Mouse (Mus musculus) v-Abl transformed pro-B cells (cell line): ENCODE measurements around the gene Ptprm.

Source experiments
- in situ Hi-C, 2 experiments: fragments of 400-800 bp; cut with MboI; formaldehyde crosslinking; loops; one replicate each; pipeline ENCODE4 v1.15.1; 2025; ENCODE audit not compliant: unreplicated experiment in 2 of 2

Ptprm gene

DNA sequence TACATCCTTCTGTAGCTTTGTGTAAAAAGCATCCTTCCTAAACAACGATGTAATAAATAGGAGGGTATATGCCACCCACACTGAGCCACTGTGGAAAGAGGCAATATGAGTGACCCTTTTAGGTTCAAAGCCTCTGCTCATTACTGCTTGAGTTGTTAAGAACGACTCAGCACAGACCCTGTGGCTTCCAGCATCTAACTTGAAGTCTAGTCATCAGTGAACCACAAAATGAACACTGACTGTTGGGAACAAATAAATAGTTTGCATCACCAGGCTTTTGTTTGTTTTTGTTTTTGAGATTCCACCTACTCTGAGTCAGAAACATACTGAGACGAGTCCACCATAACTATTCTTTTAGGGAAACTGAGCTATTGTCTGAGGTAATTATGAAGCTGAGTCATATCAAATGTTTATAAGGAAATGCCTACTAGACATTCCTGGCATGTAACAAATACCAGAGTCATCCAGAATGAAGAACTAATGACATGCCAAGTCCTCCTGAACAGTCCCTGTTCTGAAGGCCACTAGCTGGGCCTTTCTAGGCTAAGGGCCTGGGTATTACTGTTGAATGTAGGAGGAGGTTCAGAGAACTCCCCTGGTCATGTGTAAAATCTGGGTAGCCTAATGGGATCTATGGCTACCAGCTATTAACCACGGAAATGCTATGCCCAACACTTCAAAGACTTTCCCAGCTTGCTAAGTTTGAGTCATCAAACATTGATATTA is 603.6 kb downstream of the Ptprm start:
- in situ Hi-C loops: no loop called here

DNA sequence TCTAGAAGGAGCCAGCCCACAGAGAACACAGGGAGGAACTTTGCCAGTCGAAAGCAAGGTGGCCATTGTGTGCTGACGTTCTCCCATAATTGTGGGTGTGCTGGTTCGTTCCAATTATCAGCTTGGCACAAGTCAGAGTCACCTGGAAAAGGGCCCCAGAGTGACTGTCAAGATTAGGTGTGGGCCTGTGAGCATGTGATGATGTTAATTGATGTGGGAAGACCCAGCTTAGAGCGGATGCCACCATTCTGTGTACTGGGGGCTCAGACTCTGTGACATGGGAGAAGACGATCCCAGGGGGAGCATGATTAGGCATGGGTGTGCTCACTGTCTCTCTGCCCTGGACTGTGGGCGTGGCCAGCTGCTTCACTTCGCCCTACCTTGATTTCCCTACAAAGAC is 604.3 kb downstream of the Ptprm start:
- in situ Hi-C loops: no loop called here

DNA sequence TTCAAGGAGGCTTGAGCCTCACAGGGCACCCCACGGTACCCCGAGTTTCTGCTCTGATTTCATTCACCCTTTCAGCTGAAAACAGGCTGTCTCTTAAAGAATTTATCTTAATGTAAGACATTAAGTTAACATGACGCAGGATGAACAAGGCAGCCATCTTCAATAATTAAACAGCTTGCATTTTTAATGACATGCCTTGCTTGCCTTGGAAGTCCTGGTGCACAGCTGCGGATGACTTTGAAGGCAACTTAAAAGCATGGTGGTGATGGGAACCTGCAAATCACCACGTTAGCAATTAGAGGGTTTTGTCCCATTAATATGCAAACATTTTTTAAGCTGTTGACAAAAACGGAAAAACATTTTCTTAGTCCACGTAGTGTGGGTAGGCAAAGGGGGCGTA is 607.8 kb downstream of the Ptprm start:
- in situ Hi-C loops: no loop called here

DNA sequence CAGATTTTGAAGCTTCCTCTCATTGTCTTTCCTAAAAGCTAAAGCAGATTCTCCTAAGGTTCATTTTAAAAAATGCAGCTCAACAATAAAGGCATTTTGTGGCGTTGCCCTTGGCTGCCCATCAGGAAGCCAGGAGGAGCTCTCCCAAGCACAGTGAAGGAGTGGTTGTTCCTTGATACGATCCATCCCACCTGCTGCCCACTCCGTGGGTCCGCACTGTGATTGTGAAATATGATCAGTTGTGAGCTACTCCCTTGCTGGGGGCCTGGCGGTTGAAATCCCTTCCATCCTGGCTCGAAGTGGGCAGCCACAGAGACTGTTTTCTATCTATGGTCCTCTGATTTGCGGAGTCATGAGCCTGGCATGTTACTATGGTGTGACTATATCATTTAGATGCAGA is 610.9 kb downstream of the Ptprm start:
- in situ Hi-C loops: no loop called here

DNA sequence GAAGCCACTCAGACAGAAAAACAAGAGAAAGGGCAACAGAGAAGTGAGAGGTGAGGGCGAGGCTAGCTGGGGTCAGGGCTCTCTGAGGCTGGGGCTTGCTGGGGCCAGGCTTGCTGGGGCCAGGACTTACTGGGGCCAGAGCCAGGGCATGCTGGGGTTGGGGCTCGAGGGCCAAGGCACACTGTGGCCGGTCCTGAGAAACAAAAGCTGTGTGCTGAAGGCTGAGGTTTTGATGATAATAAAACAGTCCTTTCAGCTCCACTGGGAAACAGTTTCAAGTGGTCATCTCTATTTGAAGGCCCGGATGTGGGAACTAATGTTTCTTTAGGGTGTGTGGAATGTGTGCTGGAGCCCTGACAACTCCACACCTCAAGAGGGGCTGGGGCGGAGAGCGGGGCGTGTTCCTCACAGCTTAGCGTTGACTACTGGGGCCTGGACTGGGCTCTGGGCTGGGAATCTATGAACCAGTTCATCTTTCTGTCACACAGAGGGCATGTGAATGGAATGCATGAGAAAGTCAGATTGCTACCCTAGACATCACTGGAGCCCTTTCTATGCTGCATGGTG is 615.4 kb downstream of the Ptprm start:
- in situ Hi-C loops: no loop called here

DNA sequence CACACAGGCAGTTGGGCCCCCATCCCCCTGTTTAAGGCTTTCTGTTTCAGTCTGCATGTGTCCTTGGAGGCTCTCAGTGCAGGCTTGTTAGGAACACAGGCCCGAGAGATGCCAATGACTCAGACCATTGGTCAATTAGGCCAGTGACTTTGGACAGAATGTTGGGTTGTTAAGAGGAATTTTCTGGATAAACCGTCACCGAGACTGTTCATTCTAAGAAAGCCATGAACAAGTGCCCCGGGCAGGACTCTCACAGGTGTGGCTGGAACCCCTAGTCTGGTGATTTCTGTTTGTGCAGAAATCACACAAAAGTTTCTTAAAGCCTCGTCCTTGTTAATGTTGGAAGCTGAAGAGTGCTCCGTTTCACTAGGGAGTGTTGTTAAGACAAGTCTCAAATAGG is 615.9 kb downstream of the Ptprm start:
- in situ Hi-C loops: no loop called here

DNA sequence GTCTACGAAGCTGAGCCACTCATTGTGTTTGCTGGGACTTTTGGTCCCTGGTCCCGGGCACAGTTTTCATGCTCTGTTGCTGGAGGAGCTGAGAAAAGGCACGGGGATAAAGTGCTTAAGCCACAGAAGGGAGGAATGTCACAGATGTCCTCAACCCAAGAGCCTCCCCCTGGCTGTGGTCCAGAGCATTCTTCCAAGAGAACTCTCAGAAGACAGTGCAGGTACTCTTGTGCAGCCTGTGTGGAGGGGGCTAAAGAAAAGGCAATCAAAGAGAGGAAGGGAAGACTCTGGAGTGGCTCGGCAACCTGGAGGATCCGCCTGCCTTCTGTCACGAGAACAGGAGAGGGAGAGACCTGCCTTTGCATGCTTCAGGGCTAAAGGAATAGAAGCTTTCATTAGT is 617.8 kb downstream of the Ptprm start:
- in situ Hi-C loops: no loop called here

DNA sequence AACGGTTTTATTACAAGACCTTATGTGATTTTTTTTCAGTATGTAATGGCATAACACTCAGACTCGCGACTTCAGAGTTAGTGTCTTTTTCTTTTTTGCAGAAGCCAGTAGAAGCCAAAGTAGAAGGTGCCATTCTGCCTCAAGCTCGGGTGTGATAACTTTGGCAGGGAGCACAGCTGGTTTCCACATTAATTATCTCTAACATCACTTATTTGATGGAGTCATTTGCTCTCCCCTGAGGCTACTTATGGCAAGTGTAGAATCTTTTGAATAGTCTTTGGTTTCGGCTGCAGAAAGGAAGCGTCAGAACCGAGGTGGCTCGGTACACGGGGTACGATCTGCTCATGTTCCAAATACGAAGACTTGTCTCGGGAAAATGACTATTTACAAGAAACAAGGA is 620.7 kb downstream of the Ptprm start:
- in situ Hi-C loops: no loop called here

DNA sequence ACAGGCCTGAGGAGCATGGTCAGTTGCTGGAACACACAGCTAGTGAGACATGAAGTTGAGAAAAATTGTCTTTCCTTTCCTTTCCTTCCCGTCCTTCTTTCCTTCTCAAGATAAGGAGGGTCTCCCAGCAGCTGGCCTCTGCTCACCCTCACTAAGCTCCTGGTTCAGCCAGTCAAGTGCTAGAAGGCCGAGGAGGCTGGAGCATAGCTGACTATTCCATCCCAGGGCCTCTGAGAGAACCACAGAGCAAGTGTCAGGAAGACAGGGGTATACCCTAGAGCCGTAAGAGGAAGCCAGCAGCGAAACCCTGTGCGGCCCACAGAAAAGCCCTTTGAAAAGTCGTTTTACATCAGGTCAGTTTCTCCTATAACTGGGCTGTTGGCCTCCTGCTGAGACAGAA is 624.3 kb downstream of the Ptprm start:
- in situ Hi-C loops: no loop called here

DNA sequence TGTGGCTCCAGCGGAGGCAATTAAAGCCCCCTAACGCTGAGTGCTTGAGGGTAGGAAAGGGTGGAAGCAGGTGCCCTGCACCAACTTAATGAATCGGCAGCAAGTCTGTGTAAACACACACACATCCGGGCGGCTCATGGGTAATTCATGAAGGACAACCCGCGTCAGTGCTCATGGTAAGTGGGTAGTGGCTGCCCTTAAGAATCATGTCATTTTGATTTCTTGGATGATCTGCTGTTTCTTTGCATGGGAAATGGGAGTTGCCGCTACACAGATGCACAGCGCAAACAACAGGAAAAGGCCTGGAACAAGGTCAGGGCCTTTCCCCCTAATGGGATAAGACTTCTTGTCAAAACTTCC is 633.3 kb downstream of the Ptprm start:
- in situ Hi-C loops: no loop called here

DNA sequence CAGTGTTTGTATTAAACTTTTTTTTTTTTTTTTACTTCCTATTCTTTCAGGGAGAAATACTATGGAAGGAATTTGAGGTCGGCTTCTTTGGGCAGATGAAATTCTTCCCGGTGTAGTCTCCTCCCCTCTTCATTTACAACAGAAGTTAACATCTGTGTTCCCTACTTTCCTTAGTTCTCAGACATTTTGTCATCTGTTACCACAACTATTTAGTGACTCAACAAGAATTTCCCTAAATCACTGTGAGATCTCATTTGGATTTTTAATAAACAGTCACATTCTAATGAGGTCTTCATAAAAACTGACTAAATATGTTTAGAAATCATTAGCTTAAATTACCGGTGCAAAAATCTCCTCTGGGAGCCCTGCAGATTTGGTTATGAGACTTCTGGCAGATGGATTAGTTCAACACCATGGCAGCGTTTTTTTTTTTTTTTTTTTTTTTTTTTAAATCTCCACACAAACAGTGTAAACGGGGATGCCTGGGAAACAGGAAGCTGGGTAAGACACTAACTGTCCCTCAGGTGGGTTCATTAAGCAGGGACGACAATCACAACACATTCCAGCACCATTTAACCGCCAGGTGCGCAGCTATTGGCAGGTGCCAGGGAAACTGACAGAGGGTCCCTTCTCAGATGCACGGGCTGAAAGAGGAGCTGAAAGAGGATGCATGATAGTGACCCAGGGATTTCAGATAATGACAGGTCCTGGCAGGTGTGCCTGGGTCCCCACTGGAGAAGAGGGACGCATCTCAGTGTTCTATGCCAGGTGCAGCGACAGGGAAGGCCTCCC is 633.9 kb downstream of the Ptprm start:
- in situ Hi-C loops: no loop called here

DNA sequence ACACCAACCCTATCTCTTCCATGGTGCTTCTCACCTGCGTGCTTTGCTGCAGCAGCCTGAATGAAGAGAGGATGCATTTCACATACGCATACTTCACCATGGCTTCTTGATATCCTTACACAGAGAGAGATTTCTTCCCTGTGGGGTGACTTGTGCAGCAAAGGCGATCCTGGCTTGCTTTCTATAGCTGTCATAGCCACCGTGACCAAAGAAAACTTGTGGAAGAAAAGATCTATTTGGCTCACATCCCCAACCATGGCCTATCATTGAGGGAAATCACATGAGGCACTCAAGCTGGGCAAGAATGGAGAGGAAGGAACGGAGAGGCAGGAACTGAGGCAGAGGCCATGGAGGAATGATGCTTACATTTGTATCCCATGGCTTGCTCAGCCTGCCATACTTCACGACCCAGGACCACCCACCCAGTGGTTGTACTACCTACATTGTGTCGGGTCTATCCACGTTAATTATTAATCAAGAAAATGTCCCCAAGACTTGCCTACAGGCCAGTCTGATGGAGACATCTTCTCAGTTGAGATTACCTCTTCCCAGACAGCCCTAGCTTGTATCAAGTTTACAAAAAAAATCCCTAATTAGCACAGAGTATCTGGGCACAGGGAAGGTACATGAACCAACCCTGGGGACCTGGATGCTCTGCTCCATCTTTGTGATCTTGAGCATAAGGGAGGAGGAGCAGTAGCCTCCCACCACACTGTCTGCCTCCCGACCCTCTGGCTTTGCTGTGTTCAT is 641.6 kb downstream of the Ptprm start:
- in situ Hi-C loops: no loop called here

DNA sequence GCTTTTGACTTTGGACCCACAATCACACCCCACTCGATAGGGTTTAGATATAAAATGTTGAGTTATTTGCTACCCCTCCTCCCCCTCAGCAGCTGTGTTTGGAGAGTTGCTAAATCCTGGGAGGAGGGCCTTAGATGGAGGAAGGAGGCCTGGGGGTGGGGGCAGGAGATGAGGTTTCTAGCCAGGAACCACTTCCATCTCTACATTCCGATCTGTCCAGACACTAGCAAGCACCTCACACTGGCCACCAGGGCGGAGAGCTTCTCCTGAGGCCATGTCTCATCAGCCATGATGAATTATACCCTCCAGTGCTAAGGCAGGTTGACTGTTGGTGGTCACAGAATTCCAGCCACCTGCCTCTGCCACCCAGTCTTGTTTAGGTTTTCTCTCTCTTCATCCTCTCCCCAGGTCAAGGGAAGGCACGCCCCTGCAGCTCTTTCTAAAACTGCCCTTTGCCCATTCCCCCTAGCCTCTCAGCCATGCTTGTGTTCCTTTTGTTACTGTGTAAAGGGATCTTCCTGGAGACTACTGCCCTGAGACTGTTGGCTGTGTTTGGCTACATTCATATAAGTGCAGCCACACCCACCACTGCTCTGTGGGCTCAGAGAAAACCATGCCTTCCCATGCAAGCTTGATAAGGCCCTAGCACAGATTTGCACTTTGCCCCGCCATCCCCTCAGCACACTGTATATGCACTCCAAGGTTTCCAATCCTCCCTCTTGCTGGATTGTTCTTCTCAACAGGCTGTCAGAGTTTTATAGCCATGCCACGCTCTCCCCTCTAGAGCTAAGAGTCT is 642.8 kb downstream of the Ptprm start:
- in situ Hi-C loops: no loop called here

DNA sequence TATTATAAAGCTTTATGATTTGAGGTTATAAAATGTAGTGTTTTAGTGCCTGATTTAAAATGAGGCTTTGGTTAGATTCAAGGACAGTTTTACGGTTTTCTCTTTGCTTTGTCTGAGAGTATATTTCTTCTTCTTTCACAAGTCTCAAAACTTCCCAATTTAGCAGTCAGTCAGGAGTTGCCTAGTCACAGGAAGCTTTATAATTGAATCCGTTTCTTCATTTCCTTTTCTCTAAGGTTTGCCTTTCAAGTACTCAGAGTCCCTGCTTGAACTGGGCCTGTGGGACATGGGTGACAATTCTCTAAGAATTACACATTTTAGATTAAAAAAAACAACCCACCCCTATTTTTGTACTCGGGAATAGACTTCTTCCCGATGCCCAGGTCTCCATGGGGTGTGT is 643.7 kb downstream of the Ptprm start:
- in situ Hi-C loops: no loop called here

DNA sequence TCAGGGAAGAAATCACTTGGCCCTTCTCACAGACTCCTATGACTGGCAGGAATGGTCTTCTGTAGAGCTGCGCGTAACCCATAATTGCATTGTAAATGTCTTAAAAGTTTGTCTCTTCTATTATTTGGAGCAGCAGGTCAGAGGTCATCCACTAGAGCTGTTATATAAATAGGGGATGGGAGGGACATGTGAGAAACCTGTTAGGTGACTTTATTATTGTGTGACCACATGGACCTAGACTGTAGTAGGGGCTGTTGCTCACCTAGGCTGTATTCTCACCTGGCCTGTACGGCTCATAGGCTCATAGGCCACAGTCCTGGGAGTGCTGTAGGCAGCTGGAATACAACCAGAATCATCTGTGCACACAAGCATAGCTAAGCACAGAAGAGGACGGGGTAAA is 645.5 kb downstream of the Ptprm start:
- in situ Hi-C loops: no loop called here

DNA sequence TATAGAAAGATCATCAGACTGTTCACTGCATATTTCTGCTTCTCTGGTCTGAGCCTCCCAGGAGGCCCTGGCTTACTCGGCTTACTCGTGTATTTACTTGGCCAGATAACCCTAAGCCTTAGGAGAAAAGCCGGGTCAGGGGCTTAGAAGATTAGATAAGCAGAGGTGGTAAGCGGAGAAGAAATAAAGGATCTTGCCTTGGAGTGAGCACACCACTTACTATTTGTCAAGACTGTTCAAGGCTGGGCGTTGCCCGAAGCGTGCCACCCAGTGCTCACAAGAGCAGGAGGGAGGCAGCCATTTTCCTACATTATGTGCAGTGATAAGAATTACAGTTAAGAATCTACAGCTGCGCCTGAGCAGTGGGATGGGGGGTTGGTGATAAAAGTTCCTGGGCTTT is 646.6 kb downstream of the Ptprm start:
- in situ Hi-C loops: no loop called here

DNA sequence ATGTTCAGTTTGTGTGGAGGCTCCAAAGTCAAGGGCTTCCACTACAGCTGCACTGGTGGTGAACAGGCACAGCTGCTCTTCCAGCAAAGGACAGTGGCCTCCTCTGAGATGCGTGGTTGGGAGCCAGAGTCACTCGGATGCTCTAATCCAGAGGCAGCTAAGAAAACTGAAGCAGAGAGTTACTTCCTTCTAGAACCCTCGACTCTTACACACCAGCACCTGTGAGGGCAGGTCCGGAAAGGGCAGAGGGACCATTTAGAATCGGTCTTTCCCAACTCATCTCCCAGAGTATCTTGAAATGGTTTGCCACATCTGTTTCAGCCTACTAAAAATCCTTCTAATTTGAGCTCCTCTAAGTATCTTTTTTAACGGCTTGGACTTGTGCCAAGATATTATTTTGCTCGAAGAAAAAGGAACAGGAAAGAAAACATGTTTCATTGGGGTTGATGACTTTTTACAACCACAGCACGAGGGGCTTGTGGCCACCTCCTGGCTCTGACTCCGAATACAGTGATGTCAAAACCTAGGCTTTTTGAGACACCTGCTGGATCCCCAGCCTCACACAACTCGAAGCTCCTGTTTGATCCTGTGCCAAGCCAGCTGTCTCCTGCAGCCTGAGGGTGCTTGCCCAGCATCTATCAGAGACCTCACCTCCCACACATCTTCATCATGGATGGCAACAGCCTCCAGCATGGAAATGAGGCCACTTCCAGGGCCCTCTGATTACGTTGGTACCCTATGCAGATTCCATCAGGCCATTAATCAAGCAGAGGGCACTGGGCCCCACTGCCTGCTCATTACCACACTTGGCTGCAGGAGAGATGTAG is 652.7 kb downstream of the Ptprm start:
- in situ Hi-C loops: no loop called here

DNA sequence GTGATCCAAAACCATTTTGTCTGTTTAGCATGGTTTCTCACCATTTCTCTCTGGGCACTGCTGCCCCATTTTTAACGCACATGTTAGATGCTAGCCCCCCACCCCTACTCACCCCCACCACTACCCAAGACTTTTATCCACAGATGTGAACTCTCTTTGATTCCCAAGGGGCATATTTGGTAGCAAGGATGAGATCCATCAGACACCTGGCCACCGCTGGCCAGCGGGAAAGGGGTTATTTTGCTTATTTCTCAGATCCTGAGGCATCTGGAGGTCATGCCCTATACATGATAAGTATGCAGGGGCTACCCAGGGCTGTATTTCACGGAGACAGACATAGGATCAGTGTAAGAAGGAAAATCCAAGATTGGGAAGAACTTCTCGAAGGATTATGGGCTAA is 654.4 kb downstream of the Ptprm start:
- in situ Hi-C loops: no loop called here

DNA sequence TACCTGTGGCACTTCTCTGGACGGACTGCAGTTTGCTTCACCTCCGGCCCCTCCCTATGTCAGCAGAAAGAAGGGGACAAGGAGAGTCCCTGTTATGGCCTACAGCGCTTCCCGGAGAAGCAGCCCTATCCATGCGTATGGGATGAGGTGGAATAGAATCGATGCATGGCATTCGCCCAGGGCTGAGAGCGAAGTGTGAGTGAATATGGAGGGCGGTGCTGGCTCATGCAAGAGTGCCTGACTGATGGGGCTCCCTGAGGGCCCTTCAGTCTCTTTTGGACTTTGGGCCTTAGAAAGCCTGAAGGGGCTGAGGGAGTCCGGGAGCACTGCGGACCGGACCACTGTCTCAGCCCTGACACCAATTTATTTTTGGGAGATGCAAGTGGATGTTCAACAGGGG is 656.6 kb downstream of the Ptprm start:
- in situ Hi-C loops: no loop called here
